Mouse (Mus musculus) erythroblast, embryonic 14.5 days (primary cell): ENCODE results near the gene Spag17. TPM values are rescaled to one million over a fixed set of nuclear protein-coding genes. Genes with fewer than 3 reads are reported as not detected.

Experiments used
- H3K27me3 ChIP-seq: 2 replicates; pipeline ENCODE4 v1.6.1; 2012; ENCODE audit warnings: inconsistent platforms; ENCODE audit not compliant: control insufficient read depth
- H3K36me3 ChIP-seq: 2 replicates; pipeline ENCODE4 v1.6.1; 2012; ENCODE audit warnings: mild to moderate bottlenecking, inconsistent platforms; ENCODE audit not compliant: control insufficient read depth
- H3K4me1 ChIP-seq: 2 replicates; pipeline ENCODE4 v1.6.1; 2012; ENCODE audit warnings: inconsistent platforms; ENCODE audit not compliant: control insufficient read depth
- H3K4me3 ChIP-seq: replicated peaks from 2 replicates; pipeline ENCODE3; 2012; ENCODE audit warnings: moderate library complexity, mild to moderate bottlenecking, inconsistent platforms
- H3K9me3 ChIP-seq: 2 replicates; pipeline ENCODE4 v1.6.1; 2012; ENCODE audit warnings: low read length, inconsistent platforms, mixed read lengths; ENCODE audit not compliant: control insufficient read depth
- GATA1 ChIP-seq: IDR thresholded peaks from 2 replicates; pipeline ENCODE4 v1.6.1; 2012; ENCODE audit warnings: low read length, inconsistent platforms, mixed read lengths
- TAL1 ChIP-seq: IDR thresholded peaks from 3 replicates; pipeline ENCODE4 v1.6.1; 2012; ENCODE audit warnings: low read length, inconsistent platforms, mixed read lengths
- polyA plus RNA-seq: library from polyadenylated mRNA; stranded (reverse); fragments of >175 nt; gene quantifications from 2 replicates; pipeline ENCODE4 v1.2.3, GENCODE M21; 2012

Gene Spag17
- polyA plus RNA-seq, 1 experiment, result not detected

DNA sequence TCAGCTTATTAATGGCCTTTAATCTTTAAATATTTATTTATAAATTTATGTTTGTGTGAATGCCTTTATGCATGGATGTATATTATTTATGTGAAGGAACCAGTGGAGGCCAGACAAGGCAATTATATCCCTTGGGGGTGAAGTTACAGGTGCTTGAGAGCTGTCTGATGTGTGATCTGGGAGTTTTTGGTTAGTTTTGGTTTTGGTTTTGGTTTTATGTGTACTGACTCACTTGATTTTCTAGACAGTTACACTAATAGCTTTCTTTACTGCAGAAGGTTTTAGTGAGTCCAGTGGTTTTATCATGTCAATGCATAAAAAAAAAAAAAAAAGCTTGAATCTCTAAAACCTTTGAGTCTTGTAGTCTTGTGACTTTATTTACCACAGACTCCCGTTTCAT is 128.9 kb downstream of the Spag17 start:
- Histone ChIP-seq H3K4me3 (no peak overlapping the region), H3K27me3 (no peaks in the 10 kb centered on the region), H3K4me1 (no peaks in the 10 kb centered on the region), H3K9me3 (peaks cover 12% of the 10 kb centered on the region), H3K36me3 (no peaks in the 10 kb centered on the region)
- no peak for TF ChIP-seq TAL1
- TF ChIP-seq GATA1, result no peak

DNA sequence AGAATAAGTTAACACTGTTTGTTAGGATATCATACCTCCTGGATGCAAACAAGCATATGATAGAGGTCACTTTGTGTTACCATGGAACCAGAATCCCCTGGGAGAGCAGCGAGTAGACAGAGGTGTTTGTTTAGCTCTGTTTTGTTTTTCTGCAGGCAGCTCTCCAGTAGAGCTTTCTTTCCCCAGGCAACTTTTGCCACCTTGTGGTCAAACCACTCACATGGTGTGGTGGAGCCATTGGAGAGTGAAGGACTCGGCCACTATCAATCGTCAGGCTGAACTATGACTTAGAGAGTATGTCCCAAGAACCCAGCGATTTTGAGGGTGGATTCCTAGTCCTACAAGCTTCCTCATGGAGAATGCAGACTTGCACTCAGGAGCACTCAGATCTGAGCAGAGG is 146.1 kb downstream of the Spag17 start:
- H3K4me1 ChIP-seq, result no peaks in the 10 kb centered on the region
- H3K4me3 ChIP-seq, result no peak overlapping the region
- TF ChIP-seq TAL1 (no peak), GATA1 (no peak)
- no peaks in the 10 kb centered on the region for H3K9me3 ChIP-seq
- H3K27me3 ChIP-seq, result no peaks in the 10 kb centered on the region
- H3K36me3 ChIP-seq, result no peaks in the 10 kb centered on the region

DNA sequence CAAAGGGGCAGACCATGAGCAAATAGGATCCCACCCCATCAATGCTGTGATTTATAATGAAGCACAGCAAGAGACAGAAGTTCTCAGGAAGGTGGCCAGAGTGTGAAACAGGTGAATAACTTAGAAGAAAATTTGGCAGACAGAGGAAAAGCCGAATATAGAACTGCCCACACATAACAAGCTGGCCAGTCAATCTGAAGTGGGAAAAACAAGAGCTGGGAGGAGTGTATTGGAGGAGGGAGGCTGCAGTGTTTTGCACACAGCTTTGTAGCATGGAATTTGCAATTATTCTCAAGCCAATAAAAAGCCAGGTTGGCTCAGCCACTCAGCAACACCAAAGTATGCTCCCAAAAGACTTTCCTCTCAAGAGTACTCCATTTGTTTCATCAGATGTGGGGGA is 147.8 kb downstream of the Spag17 start:
- no peaks in the 10 kb centered on the region for H3K27me3 ChIP-seq
- H3K9me3 ChIP-seq, result no peaks in the 10 kb centered on the region; the same call in 1 of the 2 replicates
- H3K4me1 ChIP-seq, result no peaks in the 10 kb centered on the region
- TF ChIP-seq GATA1, result no peak
- TF ChIP-seq TAL1, result no peak
- H3K36me3 ChIP-seq, result no peaks in the 10 kb centered on the region
- no peak overlapping the region for H3K4me3 ChIP-seq

DNA sequence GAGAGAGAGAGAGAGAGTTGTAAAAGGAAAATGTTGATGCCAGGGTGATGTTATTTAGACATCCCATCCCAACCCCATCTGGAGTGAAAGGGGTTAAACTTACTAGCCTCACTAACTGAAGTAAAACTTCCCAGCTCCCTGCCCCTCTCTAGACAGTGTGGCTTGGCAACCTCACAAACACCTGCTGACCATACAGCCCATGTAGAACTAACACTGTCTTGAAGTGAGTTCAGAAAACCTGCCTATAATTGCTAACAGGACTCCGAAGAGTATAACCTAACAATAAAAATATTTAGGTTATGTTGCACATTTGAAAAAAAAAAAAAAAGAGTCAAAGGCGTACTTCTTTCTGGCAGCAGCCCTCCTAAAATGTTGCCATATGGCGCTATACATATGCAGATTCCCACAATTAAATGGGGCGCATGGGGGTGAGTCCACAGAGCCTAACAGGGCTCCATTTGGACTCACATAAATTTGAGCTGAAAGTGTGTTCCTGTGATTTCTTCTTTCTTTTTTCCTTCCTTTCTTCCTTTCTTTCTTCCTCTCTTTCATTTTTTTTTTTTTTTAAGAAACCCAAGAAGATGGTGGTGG is 149.3 kb downstream of the Spag17 start:
- no peaks in the 10 kb centered on the region for H3K36me3 ChIP-seq
- no peaks in the 10 kb centered on the region for H3K27me3 ChIP-seq
- H3K9me3 ChIP-seq, result no peaks in the 10 kb centered on the region; the same call in 1 of the 2 replicates
- TF ChIP-seq TAL1, result no peak
- TF ChIP-seq GATA1, result no peak
- no peak overlapping the region for H3K4me3 ChIP-seq
- H3K4me1 ChIP-seq, result no peaks in the 10 kb centered on the region

DNA sequence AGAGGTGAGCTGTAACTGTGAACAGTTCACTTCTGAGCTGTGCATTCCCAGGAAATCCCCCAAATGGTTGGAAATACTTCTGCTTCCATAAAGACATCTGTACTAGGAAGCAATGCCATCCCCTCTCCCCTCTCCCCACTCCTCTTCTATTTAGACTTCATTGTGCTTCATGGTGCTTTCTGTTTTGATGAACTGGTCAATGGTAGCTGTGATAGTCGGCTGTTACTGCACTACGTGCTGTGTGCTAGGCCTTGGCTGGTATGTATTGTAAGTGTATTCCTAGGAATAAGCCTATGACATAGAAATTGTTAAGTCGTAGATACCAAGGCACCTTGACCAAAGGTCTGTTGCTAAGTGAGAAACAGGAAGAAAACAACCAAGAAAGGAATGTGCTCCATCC is 149.9 kb downstream of the Spag17 start:
- TF ChIP-seq GATA1, result no peak
- TF ChIP-seq TAL1, result no peak
- no peaks in the 10 kb centered on the region for H3K27me3 ChIP-seq
- no peaks in the 10 kb centered on the region for H3K4me1 ChIP-seq
- H3K36me3 ChIP-seq, result no peaks in the 10 kb centered on the region
- H3K9me3 ChIP-seq, result peaks cover 3% of the 10 kb centered on the region
- no peak overlapping the region for H3K4me3 ChIP-seq

DNA sequence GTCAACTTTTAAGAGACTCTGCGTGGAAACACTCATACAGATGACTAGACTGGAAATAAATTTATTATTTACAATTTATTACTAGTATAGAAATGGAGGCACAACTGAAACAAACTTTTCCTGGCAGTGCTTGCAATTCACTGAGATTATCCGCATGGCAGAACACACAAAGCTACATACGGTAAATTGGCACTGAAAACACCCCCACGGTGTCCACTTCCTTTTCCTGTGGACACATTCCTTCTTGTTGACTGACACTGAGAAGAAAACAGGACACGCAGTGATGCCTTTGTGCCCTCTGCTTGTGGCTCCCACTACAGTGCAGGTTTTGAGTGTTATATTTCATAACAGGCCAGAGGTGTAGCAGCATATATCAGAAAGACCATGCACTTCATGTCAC is 151.6 kb downstream of the Spag17 start:
- Histone ChIP-seq H3K27me3 (no peaks in the 10 kb centered on the region), H3K4me1 (no peaks in the 10 kb centered on the region), H3K9me3 (peaks cover 5% of the 10 kb centered on the region), H3K36me3 (no peaks in the 10 kb centered on the region), H3K4me3 (no peak overlapping the region)
- TF ChIP-seq TAL1 (no peak), GATA1 (no peak)

DNA sequence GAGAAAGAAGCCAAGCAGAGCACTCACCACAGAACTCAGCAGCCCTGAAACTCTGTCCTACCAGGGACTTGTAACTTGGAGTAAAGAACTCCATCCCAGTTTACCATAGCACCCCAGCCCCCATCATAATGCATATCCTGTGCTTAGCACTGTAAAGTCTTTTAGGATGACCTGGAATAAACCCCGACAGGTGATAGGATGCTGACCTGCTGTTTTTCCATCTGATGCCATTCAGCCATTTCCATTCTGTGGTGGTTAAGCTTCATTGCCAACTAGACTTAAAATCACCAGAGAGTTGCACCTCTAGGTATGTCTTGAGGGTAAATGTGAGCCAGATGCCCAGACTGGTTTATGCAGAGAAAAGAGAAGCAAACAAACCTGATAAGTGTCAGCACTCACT is 189.2 kb downstream of the Spag17 start:
- no peaks in the 10 kb centered on the region for H3K9me3 ChIP-seq
- H3K27me3 ChIP-seq, result no peaks in the 10 kb centered on the region
- H3K36me3 ChIP-seq, result no peaks in the 10 kb centered on the region
- no peak overlapping the region for H3K4me3 ChIP-seq
- H3K4me1 ChIP-seq, result no peaks in the 10 kb centered on the region
- TF ChIP-seq GATA1 (no peak), TAL1 (no peak)

DNA sequence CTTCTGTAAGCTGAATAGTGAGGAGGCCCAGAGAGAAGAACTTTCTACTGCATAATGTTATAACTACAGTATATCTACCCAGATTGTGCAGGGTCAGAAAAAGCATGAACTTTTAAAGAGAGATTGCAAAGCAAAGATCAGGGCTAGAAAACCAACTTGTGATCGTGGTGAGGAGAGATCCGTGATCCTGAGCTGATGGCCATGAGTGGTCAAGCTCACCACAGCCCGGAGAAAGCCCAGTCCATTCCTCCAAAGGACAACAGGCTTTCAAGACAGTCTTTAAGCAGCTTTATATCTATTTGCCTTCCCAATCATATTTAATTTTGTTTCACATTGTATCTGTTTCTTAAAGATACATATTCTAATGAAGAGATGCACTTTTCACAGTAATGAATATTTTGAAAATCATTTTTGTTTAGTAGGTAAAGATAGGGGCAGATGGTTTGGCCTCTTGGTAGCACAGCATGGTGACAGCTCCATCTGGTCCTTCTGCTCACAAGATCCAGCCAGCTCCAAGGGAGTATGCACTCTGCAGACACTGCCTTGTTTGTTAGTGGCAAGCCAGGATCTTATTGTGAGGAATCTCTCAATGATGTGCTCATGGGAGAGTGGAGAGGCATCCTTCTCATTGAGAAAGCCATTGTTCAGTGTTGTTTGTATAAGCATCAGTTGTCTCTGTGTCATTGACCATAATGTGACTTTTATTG is 217.3 kb downstream of the Spag17 start:
- Histone ChIP-seq H3K27me3 (no peaks in the 10 kb centered on the region), H3K9me3 (no peaks in the 10 kb centered on the region), H3K4me3 (no peak overlapping the region), H3K4me1 (no peaks in the 10 kb centered on the region), H3K36me3 (no peaks in the 10 kb centered on the region)
- TF ChIP-seq TAL1 (no peak), GATA1 (no peak)

DNA sequence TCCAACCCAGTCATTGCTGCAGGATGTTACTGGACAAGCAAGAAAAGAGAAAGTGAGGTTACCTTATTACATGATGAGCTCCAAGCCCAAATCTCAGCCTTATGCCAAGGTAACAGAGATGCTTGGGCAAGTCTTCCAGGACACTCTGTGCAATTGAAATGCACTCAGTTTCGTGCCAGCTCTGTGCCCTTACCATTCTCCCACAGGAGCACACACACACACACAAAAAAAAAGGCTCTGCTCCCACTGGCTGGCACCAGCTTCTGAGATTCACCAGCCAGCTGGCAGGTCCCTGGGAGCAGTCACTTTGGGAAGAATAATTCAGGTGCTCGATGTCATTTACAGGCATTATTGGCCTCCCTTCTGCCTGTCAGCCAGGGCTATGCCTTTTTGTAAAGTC is 221.5 kb downstream of the Spag17 start:
- H3K36me3 ChIP-seq, result no peaks in the 10 kb centered on the region
- H3K9me3 ChIP-seq, result no peaks in the 10 kb centered on the region
- H3K4me3 ChIP-seq, result no peak overlapping the region
- no peaks in the 10 kb centered on the region for H3K27me3 ChIP-seq
- H3K4me1 ChIP-seq, result no peaks in the 10 kb centered on the region
- TF ChIP-seq TAL1, result no peak
